Mouse (Mus musculus) spleen, adult 18-20 months (tissue): ENCODE data around the gene Ccdc86.
A peak's percentile ranks its signal among the peaks of the same experiment; 100 is the strongest.

Source experiments
- DNase-seq, 2 experiments: peaks; one replicate each; pipeline ENCODE4 v3.0.0; 2022; ENCODE audit warnings: mixed read lengths in 2 of 2

Gene Ccdc86

DNA sequence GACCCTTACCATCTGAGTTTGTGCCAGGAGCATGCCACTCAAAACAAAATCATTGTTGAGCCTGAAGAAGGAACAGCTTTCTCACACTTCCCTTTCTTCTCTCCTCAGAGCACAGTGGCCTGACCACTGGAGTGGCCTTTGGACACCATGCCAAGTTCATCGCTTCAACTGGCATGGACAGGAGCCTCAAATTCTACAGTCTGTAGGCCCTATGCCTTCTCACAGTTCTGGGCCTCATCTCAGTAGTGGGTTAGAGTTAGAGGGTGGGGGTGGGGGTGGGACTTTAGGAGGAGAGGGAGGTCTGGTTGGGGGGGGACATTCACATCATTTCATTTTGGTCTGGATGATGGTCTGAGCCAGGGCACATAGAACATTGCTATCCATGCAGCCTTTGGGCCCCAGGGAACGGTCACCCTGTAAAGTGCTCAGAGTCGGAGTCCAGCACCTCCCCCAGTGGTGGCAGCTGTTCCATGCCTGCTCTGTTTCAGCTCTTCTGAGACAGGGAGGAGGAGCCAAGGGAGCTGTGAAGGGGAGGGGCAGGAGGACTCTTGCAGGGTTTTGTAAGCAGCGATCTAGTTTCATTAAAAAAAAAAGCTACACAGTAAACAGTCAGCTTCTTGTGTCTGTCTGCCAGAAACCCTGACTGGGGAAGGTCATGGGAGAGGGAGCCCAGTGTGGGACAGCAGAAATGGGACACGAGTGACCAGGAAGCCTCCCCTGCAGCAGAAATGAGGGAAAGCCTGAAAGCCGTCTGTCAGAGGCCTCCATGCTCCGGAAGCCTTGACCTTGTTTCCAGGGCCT is 43.9 kb downstream of the Ccdc86 start:
- peak; percentile 13 to 14 for DNase-seq

DNA sequence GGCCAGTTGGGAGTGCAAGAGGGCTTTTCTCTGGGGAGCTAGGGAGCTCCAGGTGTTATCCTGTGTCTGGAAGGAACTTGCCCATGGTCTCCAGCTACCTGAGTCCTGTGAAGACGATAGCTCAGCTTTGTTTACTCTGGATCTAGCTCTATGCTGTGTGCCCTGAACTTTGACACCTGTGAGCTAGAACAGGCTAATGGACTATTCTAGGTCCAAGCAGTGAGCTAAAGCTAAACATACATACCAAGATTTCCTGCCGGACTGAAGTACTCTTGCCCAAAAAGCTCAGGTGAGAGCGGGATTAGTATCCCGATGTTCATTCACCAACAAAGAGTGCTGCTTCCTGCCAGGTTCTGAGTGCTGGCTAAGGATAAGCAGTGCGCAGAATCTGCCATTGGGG is 44.6 kb downstream of the Ccdc86 start:
- no peak for DNase-seq

DNA sequence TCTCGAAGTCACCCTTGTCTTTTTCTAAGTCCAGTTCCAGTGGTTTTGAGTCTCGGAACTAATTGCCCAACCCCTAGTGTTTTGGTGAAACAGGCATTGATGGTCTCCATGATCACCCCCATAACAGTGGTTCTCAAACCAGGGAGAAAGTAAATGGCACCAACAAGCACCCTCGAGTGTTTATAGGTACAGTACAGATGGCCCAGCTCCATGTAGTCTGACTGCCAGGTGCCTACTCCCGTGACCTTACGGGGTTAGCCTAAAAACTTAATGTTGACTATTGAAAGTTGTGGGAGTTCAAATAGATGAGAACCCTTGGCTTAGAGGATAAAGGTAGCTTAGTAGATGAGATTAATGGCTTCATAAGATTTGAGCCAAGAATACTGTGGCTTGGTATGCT is 48.0 kb downstream of the Ccdc86 start:
- no peak for DNase-seq

DNA sequence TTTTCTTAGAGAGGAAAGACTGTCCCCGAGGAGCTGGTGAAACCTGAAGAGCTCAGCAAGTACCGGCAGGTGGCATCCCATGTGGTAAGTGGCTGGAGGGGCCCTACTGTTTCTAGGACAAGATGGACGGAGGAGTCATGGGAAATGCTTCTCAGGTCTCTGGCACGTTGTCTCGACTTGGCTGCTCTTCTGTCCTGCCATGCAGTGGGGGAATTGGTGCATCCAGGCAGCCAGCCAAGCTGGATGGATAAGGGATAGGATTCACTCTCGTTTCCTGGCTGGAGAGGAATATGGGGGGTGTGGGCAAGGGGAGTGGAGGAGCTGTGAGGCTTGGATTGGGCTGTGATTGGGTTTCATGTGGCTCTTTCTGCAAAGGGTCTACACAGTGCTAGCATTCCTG is 48.8 kb downstream of the Ccdc86 start:
- DNase-seq: no peak

DNA sequence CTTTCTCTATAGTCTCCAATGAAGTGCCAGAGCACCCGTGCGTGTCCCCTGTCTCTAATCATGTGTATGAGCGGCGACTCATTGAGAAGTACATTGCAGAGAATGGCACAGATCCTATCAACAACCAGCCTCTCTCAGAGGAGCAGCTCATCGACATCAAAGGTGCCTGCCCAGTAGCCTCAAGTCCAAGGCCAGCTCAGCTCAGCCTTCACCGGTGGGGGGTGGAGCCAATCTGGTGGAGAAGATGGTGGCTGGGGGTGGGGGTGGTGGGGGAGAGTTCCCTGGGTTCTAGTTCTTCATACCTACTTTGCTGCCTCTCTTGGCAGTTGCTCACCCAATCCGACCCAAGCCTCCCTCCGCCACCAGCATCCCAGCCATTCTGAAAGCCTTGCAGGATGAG is 51.6 kb downstream of the Ccdc86 start:
- DNase-seq: no peak

DNA sequence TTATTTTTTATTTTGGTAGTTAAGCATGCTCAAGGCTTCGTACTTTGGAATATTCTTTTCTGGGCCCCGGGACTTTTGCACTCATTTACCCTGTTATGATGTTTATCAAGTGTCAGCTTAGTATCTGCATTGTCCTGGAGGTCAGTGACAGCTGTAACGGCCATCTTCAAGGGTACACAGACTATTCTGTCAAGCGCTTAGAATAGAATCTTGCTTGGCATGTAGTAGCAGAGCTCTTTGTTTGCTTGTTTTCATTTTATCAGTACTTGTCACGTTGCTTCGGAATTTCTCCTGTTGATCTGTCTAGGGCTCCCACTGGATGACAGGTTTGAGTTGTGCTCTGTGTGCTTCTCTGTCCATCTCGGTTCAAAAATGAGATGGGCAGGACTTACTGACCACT is 52.2 kb downstream of the Ccdc86 start:
- no peak for DNase-seq

DNA sequence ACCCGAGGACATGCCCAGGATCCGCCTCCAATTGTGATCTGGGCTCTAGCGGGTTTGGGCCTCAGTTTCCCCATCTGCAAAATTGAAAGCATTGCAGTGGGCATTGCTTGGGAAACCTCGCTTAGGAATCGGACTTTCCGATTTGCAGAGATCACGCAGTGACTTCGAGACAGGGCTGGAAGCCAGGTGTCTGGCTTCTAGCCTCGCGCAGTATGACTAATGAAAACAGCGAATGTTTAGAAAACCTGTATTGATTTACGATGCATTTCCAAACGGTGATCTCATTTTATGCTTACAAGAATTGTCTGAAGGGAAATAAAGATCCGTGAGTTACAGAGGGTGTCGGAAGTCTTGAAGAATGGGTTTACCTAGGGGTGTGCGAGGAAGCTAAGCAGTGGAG is 53.4 kb downstream of the Ccdc86 start:
- no peak for DNase-seq

DNA sequence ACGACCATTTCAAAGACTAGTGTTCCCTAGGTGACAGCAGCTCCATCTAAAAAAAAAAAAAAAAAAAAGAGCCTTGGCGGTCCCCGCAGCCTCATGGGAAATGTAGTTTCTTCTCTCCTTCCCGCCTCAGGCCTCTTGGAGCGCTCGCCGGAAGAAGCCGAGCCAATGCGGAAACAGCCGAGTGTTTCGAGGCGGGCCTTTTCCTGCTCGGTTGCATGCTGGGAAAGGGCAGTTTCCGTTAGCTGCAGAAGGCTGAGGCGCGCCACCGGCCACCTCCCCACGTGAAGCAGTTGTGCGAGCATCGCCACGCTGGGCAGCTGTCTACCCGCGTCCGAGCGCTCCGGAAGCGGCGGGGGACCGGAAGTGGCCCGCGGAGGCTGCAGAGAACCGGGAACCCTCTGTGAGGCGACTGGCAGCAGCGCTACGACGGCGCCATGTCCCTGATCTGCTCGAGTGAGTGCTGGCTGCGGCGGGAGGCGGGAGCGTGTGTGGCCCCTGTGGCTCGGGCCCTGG is 54.0 kb downstream of the Ccdc86 start, which contains the start of gene Prpf19:
Prpf19 (plus strand) TSS at position 216 of the 513 bp plus-strand sequence.
- peak; percentile 92 to 93 for DNase-seq

DNA sequence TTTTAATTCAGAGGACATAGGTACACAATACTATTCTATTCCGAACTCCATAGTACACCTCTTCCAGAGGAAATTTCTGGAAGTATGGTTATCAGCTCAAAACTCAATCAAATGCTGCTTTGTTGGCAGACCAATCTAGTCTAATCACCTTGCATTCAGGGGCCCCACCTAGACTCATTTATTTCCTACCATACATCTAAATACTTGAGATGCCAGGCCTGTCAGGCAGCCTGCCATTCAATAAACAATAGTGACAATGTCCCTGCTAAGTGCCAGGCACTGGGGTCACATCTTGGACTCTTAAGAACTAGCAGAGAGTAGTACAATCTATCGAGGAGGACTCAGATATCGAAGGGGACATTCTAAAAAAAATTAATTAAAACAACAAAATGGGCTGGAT is 56.9 kb downstream of the Ccdc86 start:
- no peak for DNase-seq
